Mouse (Mus musculus): ENCODE measurements around the gene Clec4g.
"Not testable (repeated sequence)": the region's sequence is repeated elsewhere in the genome, so short reads cannot be mapped to it uniquely, and the experiment has no call there.

DNA sequence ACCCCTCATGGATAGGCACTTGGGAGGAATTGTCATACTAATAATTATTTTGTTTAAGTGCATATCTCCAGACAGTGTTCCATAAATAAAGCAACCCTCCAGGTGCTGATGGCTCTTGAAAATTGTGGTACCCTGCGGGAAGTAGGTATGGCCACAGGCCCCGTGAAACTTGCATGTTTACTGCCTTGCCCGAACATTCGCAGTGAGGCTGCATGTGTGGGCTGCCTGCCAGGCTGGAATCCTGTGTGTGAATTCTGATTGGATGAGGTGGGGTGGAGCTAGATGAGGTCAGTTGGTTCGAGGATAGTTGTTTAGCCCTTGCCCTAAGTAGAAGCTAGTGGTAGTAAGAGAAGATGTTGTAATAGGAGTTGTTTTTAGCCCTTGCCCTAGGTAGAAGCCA, 48.2 kb upstream of the Clec4g start:
- TF ChIP-seq POLR2A (IDR thresholded peaks at IDR 0.05; ENCODE audit: insufficient read depth, low read depth, low read length); CTCF (IDR thresholded peaks at IDR 0.05): not testable (repeated sequence)

Measured in heart, adult 2 months (tissue).